Mouse (Mus musculus): Measurements from ENCODE around the gene Nf2. TPM values are rescaled to one million over a fixed set of nuclear protein-coding genes. Genes with fewer than 3 reads are reported as not detected.

Gene Nf2
- total RNA-seq, 2 experiments from 2014 or later, result 42.0 to 46.6 TPM

DNA sequence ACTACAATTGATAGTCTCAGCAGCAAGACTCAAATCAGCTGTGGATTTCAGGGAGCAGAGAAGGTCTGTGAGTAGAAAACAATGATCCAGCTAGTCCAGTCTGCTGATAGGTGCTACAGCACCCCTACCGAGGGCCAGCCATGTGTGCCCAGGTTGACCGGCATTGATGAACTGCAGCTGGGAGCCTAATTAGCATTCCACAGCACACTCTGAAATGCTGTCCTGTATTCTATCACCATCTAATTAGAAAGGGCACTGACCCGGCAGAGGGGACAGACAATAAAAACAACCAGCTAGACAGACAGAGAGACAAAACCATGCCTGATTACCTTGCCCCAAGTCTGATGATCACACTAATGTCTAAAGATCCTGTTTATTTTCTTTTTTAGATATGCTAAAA is 56.3 kb downstream of the Nf2 start:
- DNase-seq, result no peak

DNA sequence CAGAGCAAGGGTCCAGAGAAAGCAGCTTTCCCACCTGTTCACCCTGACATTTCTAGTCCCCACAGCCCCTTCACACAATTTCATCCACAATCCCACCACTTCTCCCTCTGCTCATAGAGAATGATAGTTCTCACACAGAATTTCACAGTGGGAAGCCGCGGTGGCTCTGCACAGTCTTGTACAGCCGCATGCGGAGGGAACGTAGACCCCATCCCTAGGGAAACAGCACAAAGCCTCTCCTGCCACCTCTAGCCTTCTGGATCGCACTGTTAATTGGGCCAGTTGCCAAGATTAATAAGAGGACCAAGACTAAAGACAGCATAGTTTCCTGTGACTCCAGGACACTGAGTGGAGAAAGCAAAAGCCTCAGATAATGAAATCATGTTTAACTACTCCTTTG is 57.8 kb downstream of the Nf2 start:
- DNase-seq, result no peak

DNA sequence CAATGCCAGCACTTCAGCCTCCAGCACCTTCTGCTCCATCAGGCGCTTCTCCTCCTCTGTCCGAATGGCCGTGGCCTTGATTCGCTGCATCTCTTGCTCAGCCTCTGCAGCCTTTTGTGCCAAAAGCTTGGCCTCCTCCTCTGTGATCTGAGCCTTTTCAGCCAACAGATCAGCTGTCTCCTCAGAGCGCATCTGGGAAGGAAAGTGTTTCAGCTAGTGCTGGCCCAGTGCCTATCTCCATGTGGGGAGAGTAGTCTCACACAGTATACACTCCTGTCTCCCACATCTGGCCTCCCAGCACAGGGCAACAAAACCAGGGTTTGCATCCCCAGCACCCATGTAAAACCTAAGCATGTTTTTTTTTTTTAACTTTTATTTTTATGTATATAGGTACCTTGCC is 59.6 kb downstream of the Nf2 start:
- no peak for DNase-seq

DNA sequence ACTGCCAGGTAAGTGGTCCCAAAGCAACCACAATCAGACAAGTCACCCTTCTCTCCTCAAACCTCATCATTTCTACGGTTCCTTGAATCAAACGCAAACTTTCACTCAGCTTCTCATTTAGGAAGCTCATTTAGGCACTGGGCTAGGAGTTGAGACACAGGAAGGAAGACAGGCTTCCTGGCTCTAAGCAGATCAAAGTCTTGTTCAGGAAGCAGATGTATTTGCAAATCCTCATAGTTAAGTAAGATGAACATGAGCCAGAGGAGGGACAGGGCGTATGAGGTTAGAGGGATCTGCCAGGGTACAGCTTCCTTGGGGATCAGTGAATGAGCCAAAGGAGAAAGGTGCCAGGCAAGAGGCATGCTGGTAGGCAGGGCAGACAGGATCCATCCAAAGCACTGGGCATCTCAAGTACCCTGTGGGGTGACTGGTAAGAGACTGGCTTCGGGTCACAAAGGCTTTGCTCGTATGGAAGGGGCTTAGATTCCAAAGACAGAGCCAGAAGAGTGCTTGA is 64.7 kb downstream of the Nf2 start:
- DNase-seq, result peak; percentile 41

DNA sequence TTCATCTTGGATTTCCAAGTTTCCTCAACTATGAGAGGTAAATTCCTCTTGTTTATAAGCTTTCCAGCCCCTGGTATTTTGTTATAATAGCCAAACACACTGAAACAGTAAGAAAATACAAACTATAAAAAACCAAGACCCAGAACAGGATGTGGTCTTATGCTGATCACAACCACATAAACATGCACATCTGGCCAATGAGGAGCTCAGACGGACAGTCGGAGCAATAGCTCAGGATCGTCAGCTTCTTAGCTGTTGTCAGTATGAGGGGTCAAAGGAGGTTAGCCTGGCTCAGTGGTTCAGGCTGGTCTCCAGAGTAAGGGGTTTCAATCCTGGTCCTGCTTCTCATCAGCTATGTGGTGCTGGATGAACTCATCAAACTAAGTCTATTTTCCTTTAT is 66.2 kb downstream of the Nf2 start:
- DNase-seq, result no peak

DNA sequence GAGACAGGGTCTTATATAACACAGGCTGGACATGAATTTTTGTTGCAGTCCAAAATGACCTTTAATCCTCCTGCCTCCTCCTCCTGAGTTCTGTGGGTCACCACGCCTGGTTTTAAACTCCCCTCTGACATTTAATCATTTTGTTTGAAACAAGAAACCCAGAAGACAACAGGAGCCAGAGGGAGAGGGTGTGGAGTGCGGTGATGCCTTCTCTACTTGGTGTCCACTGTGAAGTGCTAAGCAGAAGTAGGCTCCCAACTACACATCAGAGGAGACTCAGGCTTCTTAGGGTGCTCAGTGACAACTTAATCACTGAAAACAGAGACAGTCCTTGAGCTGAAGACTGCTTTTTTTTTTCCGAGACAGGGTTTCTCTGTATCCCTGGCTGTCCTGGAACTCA is 68.4 kb downstream of the Nf2 start:
- DNase-seq, result no peak

DNA sequence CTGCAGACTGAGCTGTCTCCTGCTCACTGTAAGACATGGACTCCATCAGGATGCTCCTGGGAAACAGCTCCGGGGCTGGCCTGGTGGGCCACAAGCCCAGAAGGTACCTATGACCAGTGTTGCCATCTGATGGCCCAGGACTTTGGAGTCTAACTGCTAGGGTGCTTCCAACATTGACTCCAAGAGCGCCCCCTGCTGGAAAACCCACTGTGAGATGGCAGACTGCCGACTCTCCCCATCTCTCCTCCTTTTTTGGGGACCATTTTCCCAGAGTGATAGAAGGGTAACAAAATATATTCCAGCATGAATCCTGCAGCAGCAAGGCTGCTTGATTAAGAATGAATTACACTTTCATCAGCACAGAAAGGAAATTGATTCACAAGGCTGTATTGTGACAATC is 76.4 kb downstream of the Nf2 start:
- DNase-seq, result no peak

DNA sequence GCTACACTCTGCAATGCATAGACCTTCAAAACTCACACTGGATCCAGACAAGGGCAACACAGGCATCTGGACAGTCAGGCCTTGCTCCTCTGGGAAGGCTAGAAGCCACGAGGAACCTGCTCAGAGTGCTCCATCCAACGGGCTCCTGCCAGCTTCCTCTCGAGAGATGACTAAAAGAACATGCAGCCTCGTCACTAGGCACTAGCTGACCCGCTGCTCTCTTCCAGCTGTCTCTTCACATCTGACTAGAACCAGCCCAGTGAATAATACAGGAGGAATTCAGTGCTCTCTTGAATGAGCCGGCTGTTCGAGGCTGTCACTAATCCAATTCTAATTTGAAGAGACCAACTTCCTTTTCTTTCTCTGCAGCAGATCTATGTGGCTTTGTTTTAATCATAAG is 77.6 kb downstream of the Nf2 start:
- DNase-seq, result peak; percentile 30

DNA sequence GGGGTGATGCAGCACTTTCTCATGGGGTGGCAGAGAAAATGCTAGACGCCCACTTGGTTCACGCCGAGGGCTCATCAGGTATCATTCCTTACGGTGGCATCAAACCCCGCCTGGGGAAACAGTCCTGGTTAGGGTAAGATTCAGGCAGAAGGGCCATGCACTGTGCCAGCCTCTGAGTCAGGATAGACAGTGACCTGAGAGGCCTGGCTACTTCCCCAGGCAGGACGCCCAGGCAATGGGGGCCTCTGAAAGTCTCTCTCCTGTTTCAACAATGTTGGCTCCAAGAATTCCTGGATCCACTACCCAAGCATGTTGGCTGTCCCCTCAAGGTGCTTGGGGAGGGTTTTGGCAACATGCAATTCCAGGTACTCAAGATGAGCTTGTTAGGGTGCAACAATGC is 79.5 kb downstream of the Nf2 start:
- DNase-seq, result peak; percentile 37

DNA sequence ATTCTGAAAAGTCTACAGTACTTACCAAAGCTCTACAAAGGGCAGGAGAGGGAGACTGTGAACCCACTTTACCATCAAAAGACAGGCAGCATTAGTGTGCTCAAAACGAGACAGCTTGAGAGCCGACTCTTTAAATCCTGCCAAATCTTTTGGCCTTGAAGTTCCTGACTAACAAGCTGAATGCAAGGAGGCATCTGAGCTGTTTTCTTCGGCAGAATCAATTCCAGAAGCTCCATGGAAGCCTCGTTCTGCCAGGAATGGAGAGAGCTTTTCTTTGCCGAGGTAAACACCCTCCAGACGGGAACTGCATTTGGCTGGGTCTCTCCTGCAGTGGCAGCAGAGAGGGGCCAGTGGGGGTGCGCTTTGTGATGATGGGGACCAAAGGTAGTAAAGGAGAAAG is 80.0 kb downstream of the Nf2 start:
- no peak for DNase-seq

DNA sequence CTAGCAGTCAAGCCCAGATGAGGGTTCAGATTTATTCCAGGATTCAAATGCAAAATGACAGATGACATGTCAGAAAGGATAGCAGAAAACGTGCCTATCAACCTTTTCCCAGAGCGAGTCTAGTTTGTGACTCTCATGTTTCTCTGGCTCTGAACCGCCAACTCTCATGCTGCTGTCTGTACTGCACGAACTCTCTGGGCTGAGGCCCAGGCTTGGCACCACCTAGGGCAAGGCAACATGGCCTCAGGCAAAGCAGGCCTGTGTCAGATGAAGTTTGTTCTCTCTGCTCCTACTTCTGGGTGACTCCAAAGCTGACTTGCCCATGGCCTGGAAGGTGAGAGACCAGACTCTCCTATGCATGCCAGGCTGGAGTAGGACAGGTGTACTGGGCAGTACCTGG is 80.9 kb downstream of the Nf2 start:
- DNase-seq, result no peak

DNA sequence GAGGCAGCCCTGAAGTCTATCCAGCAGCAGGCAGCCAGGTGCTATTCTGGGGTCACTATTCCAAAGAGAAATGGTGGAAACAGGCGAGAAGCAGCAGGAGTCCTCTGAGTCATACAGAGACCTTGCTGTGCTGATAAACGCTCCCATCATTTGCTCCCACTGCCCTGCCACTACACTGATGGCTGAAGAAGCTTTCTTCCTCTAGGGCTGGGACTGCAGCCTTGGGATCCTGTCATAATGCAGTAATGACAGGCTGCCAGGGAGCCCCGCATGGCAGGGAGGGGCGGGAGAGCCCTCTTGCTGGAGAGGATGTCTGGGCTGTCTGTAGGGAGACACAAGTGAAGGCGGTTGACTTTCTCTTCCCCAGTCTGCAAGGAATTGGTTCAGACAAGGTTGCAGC is 84.9 kb downstream of the Nf2 start:
- DNase-seq, result no peak

DNA sequence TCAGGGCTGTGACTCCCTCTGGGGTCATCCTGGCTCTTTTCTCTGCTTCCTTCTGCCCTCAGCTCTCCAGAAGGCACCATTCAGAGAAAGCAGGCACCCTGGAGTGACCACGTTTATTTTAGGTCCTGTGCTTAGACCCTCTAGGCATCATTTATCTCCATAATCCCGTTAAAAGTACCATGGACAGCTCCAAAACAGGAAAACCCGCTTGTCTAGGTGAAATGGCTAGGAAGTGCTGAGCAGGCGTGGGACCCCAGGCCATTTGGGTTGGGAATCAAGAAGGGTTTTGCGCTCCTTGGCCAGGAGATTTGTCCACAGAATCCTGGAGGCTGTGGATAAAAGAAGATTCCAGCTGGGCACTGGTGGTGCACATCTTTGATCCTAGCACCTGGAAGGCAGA is 85.7 kb downstream of the Nf2 start:
- DNase-seq, result no peak

DNA sequence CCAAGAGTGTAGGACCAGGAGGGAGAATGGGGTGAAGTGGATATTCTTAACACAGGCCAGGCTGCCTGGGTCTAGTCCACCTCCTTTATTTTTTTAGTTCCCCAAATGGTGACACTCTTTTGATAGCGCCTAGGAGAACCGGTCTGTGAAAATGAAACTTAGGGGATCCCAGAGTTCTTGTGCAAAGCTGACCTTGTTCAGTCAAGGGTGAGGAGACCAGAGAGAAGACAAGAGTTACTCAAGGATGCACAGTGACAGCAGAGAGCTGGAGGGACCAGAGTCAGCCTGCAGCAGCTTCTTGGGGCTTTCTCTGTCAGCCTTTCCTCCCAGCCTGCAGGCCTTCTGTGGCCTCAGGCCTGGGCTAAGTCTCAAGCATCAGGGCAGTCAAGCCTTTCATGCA is 86.8 kb downstream of the Nf2 start:
- DNase-seq, result no peak

DNA sequence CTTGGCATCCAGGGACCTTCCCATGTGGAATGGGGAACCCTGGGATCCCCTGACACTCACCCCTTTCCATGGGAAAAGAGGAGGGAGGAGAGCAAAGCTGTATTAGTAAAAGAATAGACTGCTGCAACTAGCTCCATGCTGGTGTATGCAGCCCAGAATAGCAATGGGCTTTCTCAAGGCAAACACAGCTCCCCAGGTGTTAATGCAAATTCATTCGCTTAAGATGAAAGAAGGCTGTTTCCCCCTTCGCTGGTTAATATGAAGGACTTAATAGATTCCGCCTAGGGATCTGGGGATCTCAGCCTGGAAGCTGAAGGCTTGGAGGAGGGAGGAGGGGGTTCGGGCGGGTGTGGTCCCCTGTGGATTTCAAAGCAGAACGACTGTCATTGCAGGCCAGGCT is 87.3 kb downstream of the Nf2 start:
- DNase-seq, result no peak

DNA sequence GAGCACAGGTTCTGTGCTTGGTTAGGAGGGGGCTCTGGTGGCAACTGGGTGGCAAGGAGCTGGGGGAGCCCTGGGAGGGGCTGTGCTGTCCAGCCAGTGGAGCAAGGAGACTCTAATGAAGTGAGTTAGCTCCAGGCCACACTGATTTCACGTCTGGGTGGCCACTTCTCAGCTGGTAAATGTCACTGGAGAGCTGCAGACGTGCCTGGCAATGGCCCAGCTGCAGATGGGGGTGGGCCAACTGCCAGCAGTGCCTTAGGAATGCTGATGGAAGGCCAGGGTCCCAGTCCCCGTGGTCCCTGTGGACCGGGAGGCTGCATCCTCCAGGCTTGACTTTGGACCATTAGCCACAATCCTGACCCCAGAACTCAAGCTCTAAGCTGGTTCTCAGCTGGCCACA is 88.9 kb downstream of the Nf2 start:
- no peak for DNase-seq

DNA sequence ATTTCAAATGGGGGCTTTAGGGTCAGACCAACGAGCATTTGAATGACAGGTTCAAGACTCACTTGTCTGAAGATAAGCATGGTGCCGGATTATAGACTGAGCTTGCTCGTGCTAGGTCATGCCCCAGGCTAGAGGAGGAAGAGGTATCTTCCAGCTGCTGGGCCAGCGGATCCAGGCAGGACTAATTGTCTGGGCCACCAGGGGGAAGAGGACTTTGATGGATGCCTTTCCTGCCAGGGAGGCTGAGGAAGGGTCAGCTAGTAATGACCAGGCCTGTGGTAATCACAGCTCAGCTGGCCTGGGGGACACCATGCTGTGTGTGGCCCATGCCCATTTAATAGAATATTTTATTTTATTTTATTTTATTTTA is 91.6 kb downstream of the Nf2 start:
- DNase-seq, result no peak

DNA sequence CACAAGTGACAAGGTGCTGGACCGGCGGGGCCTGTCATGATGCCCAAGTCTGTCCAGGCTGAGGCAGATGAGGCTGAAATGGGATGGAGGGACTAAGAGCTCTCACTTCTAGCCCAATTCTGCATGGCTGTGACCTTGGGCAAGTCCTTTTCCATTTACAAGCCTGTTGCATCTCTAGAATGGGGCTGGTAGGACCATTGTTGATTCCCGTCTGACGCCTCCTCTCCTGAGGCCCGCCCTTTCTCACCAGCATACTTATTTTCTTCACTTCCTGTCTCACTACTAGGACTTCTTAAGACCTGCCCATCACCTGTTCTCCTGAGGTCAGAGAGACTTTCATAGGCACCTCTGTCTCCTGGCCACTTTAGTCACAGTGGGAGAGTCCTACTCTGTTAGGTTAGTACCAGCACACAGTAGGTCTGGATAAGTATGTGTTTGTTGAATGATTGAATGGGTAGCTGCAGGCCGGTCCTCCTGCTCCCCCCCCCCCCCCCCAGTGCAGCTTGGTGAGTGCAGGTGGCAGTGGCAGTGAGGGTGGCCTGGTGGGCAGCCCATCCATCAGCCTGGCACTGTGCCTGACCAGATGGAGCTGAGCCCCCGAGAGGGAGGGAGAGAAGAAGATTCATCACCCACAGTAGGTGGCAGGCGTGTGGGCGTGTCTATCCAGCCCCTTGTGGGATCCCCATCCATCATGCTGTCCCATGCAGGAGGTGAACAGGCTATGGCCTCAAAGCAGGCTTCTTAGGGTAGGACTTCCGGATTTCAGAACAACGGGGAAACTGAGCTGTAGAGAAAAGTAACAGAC is 92.2 kb downstream of the Nf2 start:
- no peak for DNase-seq

DNA sequence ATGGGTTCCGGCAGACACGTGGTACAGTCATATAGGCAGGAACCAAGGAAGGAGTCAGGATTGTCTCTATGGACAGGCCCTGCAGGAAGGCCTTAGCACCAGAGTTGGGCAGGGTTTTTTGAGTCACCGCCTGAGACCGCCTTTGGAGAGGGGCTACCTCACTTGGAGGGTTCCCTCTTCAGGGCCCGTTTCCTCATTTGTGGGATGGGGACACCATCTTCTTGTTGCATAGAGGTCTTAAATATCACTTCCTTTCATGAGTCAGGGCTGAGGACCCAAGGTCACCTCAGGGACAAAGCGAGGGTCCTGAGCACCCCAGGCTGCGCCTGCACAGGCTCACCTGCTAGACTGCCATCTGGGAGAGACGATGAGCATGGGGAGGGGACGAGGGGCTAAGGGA is 92.9 kb downstream of the Nf2 start:
- no peak for DNase-seq

DNA sequence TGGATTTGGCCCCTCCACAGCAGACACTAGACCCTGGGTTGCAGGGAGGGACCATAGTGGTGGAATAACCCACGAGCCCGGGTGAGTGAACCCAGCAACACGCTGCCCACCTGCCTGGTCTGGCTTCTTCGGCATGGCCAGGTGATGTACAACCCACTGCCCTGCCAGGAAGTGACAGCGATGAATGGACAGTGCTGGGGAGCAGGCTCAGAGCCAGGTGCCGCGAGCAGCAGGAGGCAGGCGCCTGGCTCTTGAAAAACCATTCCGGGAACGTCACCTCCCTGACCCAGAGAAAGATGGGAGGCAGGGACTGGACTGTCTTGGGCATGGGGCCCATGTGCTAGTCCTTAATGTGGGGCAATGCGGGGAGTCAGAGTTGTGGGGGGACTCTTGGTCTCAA is 94.5 kb downstream of the Nf2 start:
- no peak for DNase-seq

DNA sequence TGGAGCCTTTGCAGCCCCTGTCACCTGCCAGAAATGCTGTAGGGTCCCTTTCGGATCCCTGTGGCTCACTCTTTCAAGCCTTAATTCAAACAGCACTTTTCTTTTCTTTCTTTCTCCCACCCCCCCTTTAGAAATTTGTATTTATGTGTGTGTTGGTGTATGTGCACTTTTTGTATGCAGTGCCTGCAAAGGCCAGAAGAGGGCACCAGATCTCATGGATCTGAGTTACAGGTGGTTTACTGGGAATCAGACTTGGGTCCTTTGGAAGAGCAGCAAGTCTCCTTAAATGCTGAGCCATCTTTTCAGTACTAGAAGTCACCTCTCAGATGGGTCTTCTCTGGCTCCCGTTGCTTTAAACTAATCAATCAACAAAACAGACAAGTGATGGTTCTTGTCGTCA is 95.3 kb downstream of the Nf2 start:
- DNase-seq, result no peak

DNA sequence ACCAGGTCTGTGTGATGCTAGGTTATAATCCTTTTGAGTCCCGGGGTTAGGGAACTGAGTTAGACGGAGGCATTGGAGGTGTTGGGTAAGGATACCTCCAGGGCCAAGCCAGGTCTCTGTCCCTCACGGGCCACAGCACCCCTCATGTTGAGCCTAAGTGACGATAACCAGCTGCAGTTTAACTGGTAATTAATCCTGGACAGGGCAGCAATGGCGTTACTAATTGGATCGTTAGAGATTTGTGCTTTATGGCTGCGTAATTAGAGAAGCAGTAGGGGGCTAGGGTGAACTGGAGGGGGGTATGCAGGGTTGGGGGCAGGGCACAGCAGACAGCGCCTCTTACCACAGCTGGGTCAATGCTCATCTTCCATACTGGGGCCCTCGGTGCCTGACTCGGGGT is 96.5 kb downstream of the Nf2 start:
- no peak for DNase-seq

DNA sequence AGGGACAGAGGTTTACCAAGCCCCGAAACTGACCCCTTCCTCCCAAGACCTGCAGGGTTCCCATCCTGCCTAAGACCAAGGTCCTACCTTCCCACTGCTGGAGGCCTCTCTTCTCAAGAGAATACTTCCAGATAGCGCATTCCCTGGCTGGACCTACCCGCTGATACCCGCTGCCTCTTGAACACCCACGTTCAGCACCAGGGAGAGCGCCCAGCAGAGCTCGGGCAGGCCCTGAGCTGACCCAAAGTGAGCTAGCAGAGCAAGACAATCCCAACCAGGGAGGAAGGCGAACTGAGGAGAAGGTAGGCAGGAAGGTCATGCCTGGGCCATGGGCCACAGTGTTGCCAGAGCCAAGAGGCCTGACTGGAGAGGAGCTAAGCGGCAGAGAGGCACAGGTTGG is 99.1 kb downstream of the Nf2 start:
- DNase-seq, result peak; percentile 26

DNA sequence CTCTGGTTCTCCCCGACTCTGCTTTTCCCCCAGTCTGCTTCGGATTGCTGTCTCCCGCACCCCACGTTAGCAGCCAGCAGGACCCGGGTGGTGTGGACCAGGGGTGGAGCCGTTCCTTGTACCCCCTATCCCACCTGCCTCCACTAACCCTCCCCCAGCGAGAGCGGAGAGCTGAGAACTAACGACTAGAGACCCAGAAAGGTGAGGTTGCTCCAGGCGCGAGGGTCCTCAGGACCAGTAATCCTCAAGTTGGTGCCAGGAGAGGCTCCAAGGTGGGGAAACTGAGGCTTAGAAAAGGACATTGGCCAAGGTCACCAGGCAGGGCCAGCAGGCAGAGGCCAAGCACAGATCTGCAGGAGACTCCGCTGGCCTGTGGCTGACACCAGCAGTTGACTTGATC is 102.1 kb downstream of the Nf2 start:
- DNase-seq, result no peak

DNA sequence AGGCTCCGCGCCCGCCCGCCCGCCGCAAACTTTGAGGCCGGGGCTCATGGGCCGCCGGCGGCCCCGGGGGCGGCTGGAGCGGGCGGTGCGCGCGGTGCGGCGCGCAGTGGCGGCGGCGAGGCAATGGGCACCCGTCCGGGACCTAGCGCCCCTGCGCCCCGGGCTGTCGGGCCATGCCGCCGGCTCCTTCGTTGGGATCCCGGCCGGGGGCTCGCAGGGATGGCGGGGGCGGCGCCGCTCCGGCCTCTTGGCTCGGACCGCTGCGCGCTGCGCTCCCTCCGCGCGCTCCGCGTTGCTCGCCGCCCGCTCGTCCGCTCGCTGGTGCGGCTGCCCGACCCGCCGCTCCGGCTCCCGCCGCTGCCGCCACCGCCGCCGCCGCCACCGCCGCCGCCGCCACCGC is 102.6 kb downstream of the Nf2 start, which contains the start of gene Cabp7:
Gene Cabp7, minus strand, starts transcription at position 46 of the 400 bp plus-strand sequence.
- no peak for DNase-seq
